ENCODE assay signal across 19 mouse cellular contexts in the genomic region with DNA sequence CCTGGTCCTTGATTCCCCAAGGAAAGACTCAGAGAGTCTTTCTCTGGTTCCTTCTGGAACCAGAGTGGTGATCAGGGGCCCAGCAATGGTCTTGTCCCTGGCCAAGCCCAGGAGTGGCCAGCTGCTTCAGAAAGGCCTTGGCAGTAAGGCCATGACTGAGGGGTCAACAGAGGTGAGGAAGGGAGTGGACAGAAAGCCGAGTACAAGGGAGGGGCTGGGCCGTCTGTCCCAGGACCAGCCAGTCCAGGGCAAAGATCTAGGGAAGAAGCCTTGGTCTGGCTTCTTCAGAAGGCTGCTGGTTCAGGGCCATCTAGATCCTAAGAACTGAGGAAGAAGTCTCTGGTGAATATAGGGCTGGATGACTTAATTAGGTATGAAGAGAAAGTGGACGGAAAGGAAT. TPM values are rescaled to one million over a fixed set of nuclear protein-coding genes. Genes with fewer than 3 reads are reported as not detected.
A peak's percentile ranks its signal among the peaks of the same experiment; 100 is the strongest.
DNase-seq lines count a peak whose midpoint lies in the region; ATAC-seq and TF ChIP-seq lines count a peak whose summit lies in the region.
"Had no signal": no experiment of that assay in that cellular context is flagged by ENCODE, and none has a peak within 500 bp of the region (broad histone marks: within the 10 kb centered on the region; RNA-seq: fewer than 3 reads in every experiment).

No protein-coding gene starts in this region.

- no peak overlapping the region for H3K4me3 ChIP-seq in heart, adult 2 months
- no peak overlapping the region for H3K4me3 ChIP-seq in heart, embryonic 11.5 days (ENCODE audit: low read depth, low read length)
- no peak overlapping the region for H3K4me3 ChIP-seq in midbrain, embryonic 14.5 days (replicated peaks; ENCODE audit: low read depth, low read length)
- H3K4me3 ChIP-seq in midbrain, embryonic 10.5 days, result no peak overlapping the region
- no peak overlapping the region for H3K4me3 ChIP-seq in neural tube, embryonic 14.5 days (ENCODE audit: low read depth, low read length)
- H3K4me3 ChIP-seq: limb, embryonic 15.5 days had no signal

- no peak overlapping the region for H3K4me2 ChIP-seq in heart, embryonic 11.5 days
- H3K4me2 ChIP-seq in midbrain, embryonic 14.5 days (ENCODE audit: low read length), result no peak overlapping the region
- H3K4me2 ChIP-seq in neural tube, embryonic 14.5 days (ENCODE audit: low read depth, low read length), result no peak overlapping the region
- H3K4me2 ChIP-seq: limb, embryonic 15.5 days had no signal

- ATAC-seq in heart, embryonic 11.5 days (replicated peaks; ENCODE audit: insufficient number of reproducible peaks, low FRiP score, low TSS enrichment), result no peak
- ATAC-seq in midbrain, embryonic 14.5 days (ENCODE audit: low FRiP score, low TSS enrichment), result no peak
- no peak for ATAC-seq in neural tube, embryonic 14.5 days (ENCODE audit: low read depth)
- no peak for ATAC-seq in erythroid progenitor cell, adult 5-6 weeks (replicated peaks; ENCODE audit: low FRiP score, poor library complexity, severe bottlenecking)

- DNase-seq in heart, adult 2 months, result peak; percentile 38 to 48
- DNase-seq in midbrain, embryonic 14.5 days, result no peak
- no peak for DNase-seq in midbrain, embryonic 10.5 days (ENCODE audit: low spot score)
- peak; percentile 30 to 35 for DNase-seq in heart, adult 9 months (ENCODE audit: low spot score in 2 of 2)
- DNase-seq in spleen, postnatal 4 days (ENCODE audit: low spot score in 2 of 2), result no peak
- DNase-seq: cerebellum, adult 8-10 months; kidney, adult 8-10 months; kidney, postnatal 25 days; lung, adult 18-20 months; lung, postnatal 4 days; right cerebral cortex, postnatal 4 days; thymus, postnatal 36 days had no signal

- H3K27ac ChIP-seq in heart, adult 2 months, result no peak overlapping the region
- no peak overlapping the region for H3K27ac ChIP-seq in heart, embryonic 11.5 days (ENCODE audit: low read depth, low read length)
- peak overlapping the region; percentile 67; the same call in 1 of the 2 replicates for H3K27ac ChIP-seq in midbrain, embryonic 14.5 days (replicated peaks; ENCODE audit: low read depth, low read length)
- H3K27ac ChIP-seq in midbrain, embryonic 10.5 days (replicated peaks), result no peak overlapping the region
- H3K27ac ChIP-seq in neural tube, embryonic 14.5 days (ENCODE audit: low read depth, low read length), result peak overlapping the region; percentile 80
- H3K27ac ChIP-seq: forebrain, embryonic 10.5 days; heart, embryonic 13.5 days; limb, embryonic 15.5 days had no signal

- no peaks in the 10 kb centered on the region for H3K36me3 ChIP-seq in heart, adult 2 months (ENCODE audit: control insufficient read depth, insufficient read depth, low read length)
- no peaks in the 10 kb centered on the region for H3K36me3 ChIP-seq in heart, embryonic 11.5 days (ENCODE audit: control insufficient read depth, insufficient read depth, low read length)
- no peaks in the 10 kb centered on the region for H3K36me3 ChIP-seq in midbrain, embryonic 14.5 days (ENCODE audit: control insufficient read depth, insufficient read depth, low read length)
- no peaks in the 10 kb centered on the region for H3K36me3 ChIP-seq in midbrain, embryonic 10.5 days
- no peaks in the 10 kb centered on the region for H3K36me3 ChIP-seq in neural tube, embryonic 14.5 days (ENCODE audit: control insufficient read depth, insufficient read depth, low read length)
- H3K36me3 ChIP-seq: forebrain, embryonic 10.5 days; heart, embryonic 13.5 days; limb, embryonic 15.5 days; midbrain, embryonic 12.5 days had no signal

- no peaks in the 10 kb centered on the region for H3K4me1 ChIP-seq in heart, adult 2 months (ENCODE audit: control insufficient read depth, insufficient read depth, low read length)
- H3K4me1 ChIP-seq in heart, embryonic 11.5 days (ENCODE audit: control insufficient read depth, insufficient read depth, low read length), result no peaks in the 10 kb centered on the region
- peaks cover 19% of the 10 kb centered on the region for H3K4me1 ChIP-seq in midbrain, embryonic 14.5 days (ENCODE audit: control insufficient read depth, insufficient read depth, low read length)
- H3K4me1 ChIP-seq in midbrain, embryonic 10.5 days, result peaks cover 26% of the 10 kb centered on the region
- peaks cover 18% of the 10 kb centered on the region for H3K4me1 ChIP-seq in neural tube, embryonic 14.5 days (ENCODE audit: control insufficient read depth, insufficient read depth, low read length)

- H3K9ac ChIP-seq in heart, adult 2 months (ENCODE audit: low read depth, low read length), result no peak overlapping the region
- H3K9ac ChIP-seq in heart, embryonic 11.5 days (ENCODE audit: low read depth, low read length), result no peak overlapping the region
- no peak overlapping the region for H3K9ac ChIP-seq in midbrain, embryonic 14.5 days (replicated peaks; ENCODE audit: low read length)
- H3K9ac ChIP-seq in neural tube, embryonic 14.5 days (replicated peaks; ENCODE audit: low read depth, low read length), result no peak overlapping the region
- H3K9ac ChIP-seq: limb, embryonic 15.5 days had no signal

- no peak for TF ChIP-seq EP300 in heart, adult 2 months (IDR thresholded peaks at IDR 0.05; ENCODE audit: insufficient read depth, low read depth, low read length)

- intact Hi-C loops in heart, adult 2 months (cut with DNase I), result no loop called here

- TF ChIP-seq POLR2A in heart, adult 2 months (IDR thresholded peaks at IDR 0.05; ENCODE audit: insufficient read depth, low read depth, low read length), result no peak

- no peaks in the 10 kb centered on the region for H3K79me2 ChIP-seq in heart, adult 2 months (replicated peaks; ENCODE audit: control insufficient read depth, insufficient read depth, low read length)

- no peaks in the 10 kb centered on the region for H3K9me3 ChIP-seq in heart, embryonic 11.5 days (replicated peaks; ENCODE audit: control insufficient read depth, low read length)
- no peaks in the 10 kb centered on the region for H3K9me3 ChIP-seq in midbrain, embryonic 14.5 days (ENCODE audit: control insufficient read depth, low read length)
- no peaks in the 10 kb centered on the region for H3K9me3 ChIP-seq in midbrain, embryonic 10.5 days (replicated peaks)
- H3K9me3 ChIP-seq in neural tube, embryonic 14.5 days (ENCODE audit: control insufficient read depth, low read length), result no peaks in the 10 kb centered on the region
- H3K9me3 ChIP-seq: forebrain, embryonic 10.5 days; heart, embryonic 13.5 days; limb, embryonic 15.5 days; midbrain, embryonic 12.5 days had no signal

- H3K27me3 ChIP-seq in heart, adult 2 months (ENCODE audit: control insufficient read depth, insufficient read depth, low read length), result no peaks in the 10 kb centered on the region
- peaks cover 15% of the 10 kb centered on the region; the same call in 1 of the 2 replicates for H3K27me3 ChIP-seq in heart, embryonic 11.5 days (ENCODE audit: control insufficient read depth, insufficient read depth, low read length)
- peaks cover 7% of the 10 kb centered on the region; the same call in 1 of the 2 replicates for H3K27me3 ChIP-seq in midbrain, embryonic 14.5 days (ENCODE audit: control insufficient read depth, insufficient read depth, low read length)
- H3K27me3 ChIP-seq in midbrain, embryonic 10.5 days (ENCODE audit: low read depth, poor library complexity, severe bottlenecking), result peaks cover 50% of the 10 kb centered on the region
- no peaks in the 10 kb centered on the region for H3K27me3 ChIP-seq in neural tube, embryonic 14.5 days (ENCODE audit: control insufficient read depth, insufficient read depth, low read length)

- WGBS in heart, adult 2 months, result 54% methylated on average over 3 of the region's 3 CpGs
- 47% methylated on average over 3 of the region's 3 CpGs for WGBS in heart, embryonic 11.5 days (ENCODE audit: insufficient replicate concordance)
- 37% methylated on average over 3 of the region's 3 CpGs for WGBS in midbrain, embryonic 14.5 days
- whole genome bisulfite sequencing in midbrain, embryonic 10.5 days, result 25% methylated on average over 3 of the region's 3 CpGs
- 39% methylated on average over 3 of the region's 3 CpGs for WGBS in neural tube, embryonic 14.5 days

- TF ChIP-seq CTCF in heart, adult 2 months (IDR thresholded peaks at IDR 0.05), result no peak

RNA-seq across cellular contexts. Expression of a gene that starts 34.5 kb away (rescaled TPM):
- 10 to 100 TPM; 19.6 to 20.4 TPM for total RNA-seq in heart, adult 2 months (2021)
- 10.4 and 18.0 TPM in 2 replicates for polyA plus RNA-seq in heart, adult 2 months (2012; rRNA removed)
- 46.0 and 49.3 TPM in 2 replicates for polyA plus RNA-seq in heart, embryonic 11.5 days (2014; fragmentation: Nextera tagmentation; extraction: Ambion mirVana)
- 55.2 and 62.6 TPM in 2 replicates for polyA plus RNA-seq in midbrain, embryonic 14.5 days (2014; fragmentation: Nextera tagmentation; extraction: Ambion mirVana)
- polyA plus RNA-seq in midbrain, embryonic 10.5 days (2016; fragmentation: Nextera tagmentation; extraction: Ambion mirVana), result 43.1 and 57.5 TPM in 2 replicates
- polyA plus RNA-seq in neural tube, embryonic 14.5 days (2014; fragmentation: Nextera tagmentation; extraction: Ambion mirVana), result 70.8 and 74.8 TPM in 2 replicates
- 130 and 155 TPM in 2 replicates for total RNA-seq in erythroid progenitor cell, adult 5-6 weeks (2015; ENCODE audit: low replicate concordance)
- total RNA-seq in erythroid progenitor cell, adult 5-6 weeks (2017; ENCODE audit: low replicate concordance), result 235 and 268 TPM in 2 replicates

Comparison
In these comparisons a context has a peak if more than half of its experiments do, and no peak if none do; other contexts are left out.
1. H3K27ac ChIP-seq: peak in midbrain, embryonic 14.5 days (single experiment) and neural tube, embryonic 14.5 days (single experiment); none in heart, adult 2 months (single experiment), heart, embryonic 11.5 days (single experiment) and midbrain, embryonic 10.5 days (single experiment).
2. DNase-seq: peak in heart, adult 2 months (2 of 2) and heart, adult 9 months (2 of 2); none in midbrain, embryonic 14.5 days (single experiment), midbrain, embryonic 10.5 days (single experiment) and spleen, postnatal 4 days (0 of 2).